Mouse (Mus musculus) megakaryocyte, adult 5-6 weeks (primary cell): ENCODE measurements around the gene Dpep1. TPM values are rescaled to one million over a fixed set of nuclear protein-coding genes. Genes with fewer than 3 reads are reported as not detected.
"Not testable (repeated sequence)": the region's sequence is repeated elsewhere in the genome, so short reads cannot be mapped to it uniquely, and the experiment has no call there.

Experiments
- ATAC-seq: 2 replicates; pipeline ENCODE4 v1.8.0; 2016; ENCODE audit warnings: mild to moderate bottlenecking, inconsistent platforms; ENCODE audit not compliant: poor library complexity, severe bottlenecking
- total RNA-seq, 2 experiments: library from RNA; stranded (forward) in 1 of 2; stranded (reverse) in 1 of 2; fragments of 153-499, 151-499 nt in 1 of 2; fragments of 221-1000, 200-1000 nt in 1 of 2; gene quantifications; 2 replicates each; pipeline versions ENCODE4 v1.2.3 to v1.2.4; 2015 to 2017

The Dpep1 gene
- total RNA-seq (2015) (0.36 and 1.8 TPM in 2 replicates), total RNA-seq (2017) (0.24 and 0.33 TPM in 2 replicates)

GRCm38 (mm10) chr8:123185566-123186409 is at the start of gene Dpep1:
TSS of gene Dpep1 (plus strand) at chr8:123186242.
- no peak for ATAC-seq

GRCm38 (mm10) chr8:123136287-123136686 is 49.8 kb upstream of the Dpep1 start:
- no peak for ATAC-seq

GRCm38 (mm10) chr8:123137645-123138077 is 48.4 kb upstream of the Dpep1 start:
- ATAC-seq, result no peak

- ATAC-seq, result no peak
Observed at GRCm38 (mm10) chr8:123138741-123139140, 47.3 kb upstream of the Dpep1 start.

- no peak for ATAC-seq
Observed at GRCm38 (mm10) chr8:123141741-123142462, 44.1 kb upstream of the Dpep1 start.

GRCm38 (mm10) chr8:123145279-123145678 is 40.8 kb upstream of the Dpep1 start:
- no peak for ATAC-seq

GRCm38 (mm10) chr8:123146390-123146789 is 39.7 kb upstream of the Dpep1 start:
- no peak for ATAC-seq

- ATAC-seq, result no peak
Observed at GRCm38 (mm10) chr8:123150737-123151171, 35.3 kb upstream of the Dpep1 start.

GRCm38 (mm10) chr8:123155177-123155576 is 30.9 kb upstream of the Dpep1 start:
- no peak for ATAC-seq

GRCm38 (mm10) chr8:123156070-123156773 is 29.8 kb upstream of the Dpep1 start:
- no peak for ATAC-seq

- ATAC-seq, result no peak
Observed at GRCm38 (mm10) chr8:123157888-123158465, 28.1 kb upstream of the Dpep1 start, which contains the start of gene Sult5a1. TSS of gene Sult5a1 (minus strand) at chr8:123158315.

GRCm38 (mm10) chr8:123181391-123181790 is 4.7 kb upstream of the Dpep1 start:
- ATAC-seq, result no peak

- no peak for ATAC-seq
Observed at GRCm38 (mm10) chr8:123188006-123188405, 2.0 kb downstream of the Dpep1 start.

- ATAC-seq, result no peak
Observed at GRCm38 (mm10) chr8:123188841-123189240, 2.8 kb downstream of the Dpep1 start.

- ATAC-seq, result peak; percentile 70
Observed at GRCm38 (mm10) chr8:123190678-123191077, 4.6 kb downstream of the Dpep1 start.

- no peak for ATAC-seq
Observed at GRCm38 (mm10) chr8:123191908-123192307, 5.9 kb downstream of the Dpep1 start.

- no peak for ATAC-seq
Observed at GRCm38 (mm10) chr8:123193771-123194170, 7.7 kb downstream of the Dpep1 start.

- not testable (repeated sequence) for ATAC-seq
Observed at GRCm38 (mm10) chr8:123197016-123197415, 11.0 kb downstream of the Dpep1 start.

GRCm38 (mm10) chr8:123199864-123200263 is 13.8 kb downstream of the Dpep1 start:
- ATAC-seq, result no peak

GRCm38 (mm10) chr8:123202288-123202687 is 16.2 kb downstream of the Dpep1 start:
- peak; percentile 70 for ATAC-seq

GRCm38 (mm10) chr8:123203571-123203970 is 17.5 kb downstream of the Dpep1 start:
- peak; percentile 54 for ATAC-seq
